Mouse (Mus musculus): ENCODE measurements around the gene Rab40c.
A peak's percentile ranks its signal among the peaks of the same experiment; 100 is the strongest.
"Not testable (repeated sequence)": the region's sequence is repeated elsewhere in the genome, so short reads cannot be mapped to it uniquely, and the experiment has no call there.

The Rab40c gene

DNA sequence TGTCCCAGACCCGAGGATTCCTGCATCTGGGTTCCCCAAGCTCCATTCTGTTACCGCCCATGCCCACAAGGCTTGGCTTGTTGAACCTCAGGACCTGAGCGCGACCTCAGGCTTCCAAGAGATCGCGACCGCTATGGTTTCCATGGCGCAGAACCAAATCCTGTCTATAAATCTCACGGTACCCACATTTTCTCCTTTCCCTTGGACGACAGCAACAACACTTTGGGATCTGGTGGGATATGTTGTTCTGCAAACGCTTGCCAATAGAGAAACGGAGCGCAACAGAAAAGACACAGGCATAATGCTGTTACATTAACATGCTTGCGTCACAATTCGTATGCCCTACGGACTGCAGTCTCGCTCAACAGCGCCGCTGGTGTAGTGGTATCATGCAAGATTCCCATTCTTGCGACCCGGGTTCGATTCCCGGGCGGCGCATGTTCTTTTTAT lies 44.8 kb downstream of the Rab40c start, which contains the start of gene Mettl26:
Mettl26 (plus strand) TSS at position 354 of the 450 bp plus-strand sequence.
- peak; percentile 92 to 96 for DNase-seq (ENCODE audit: low spot score in 2 of 2)

DNA sequence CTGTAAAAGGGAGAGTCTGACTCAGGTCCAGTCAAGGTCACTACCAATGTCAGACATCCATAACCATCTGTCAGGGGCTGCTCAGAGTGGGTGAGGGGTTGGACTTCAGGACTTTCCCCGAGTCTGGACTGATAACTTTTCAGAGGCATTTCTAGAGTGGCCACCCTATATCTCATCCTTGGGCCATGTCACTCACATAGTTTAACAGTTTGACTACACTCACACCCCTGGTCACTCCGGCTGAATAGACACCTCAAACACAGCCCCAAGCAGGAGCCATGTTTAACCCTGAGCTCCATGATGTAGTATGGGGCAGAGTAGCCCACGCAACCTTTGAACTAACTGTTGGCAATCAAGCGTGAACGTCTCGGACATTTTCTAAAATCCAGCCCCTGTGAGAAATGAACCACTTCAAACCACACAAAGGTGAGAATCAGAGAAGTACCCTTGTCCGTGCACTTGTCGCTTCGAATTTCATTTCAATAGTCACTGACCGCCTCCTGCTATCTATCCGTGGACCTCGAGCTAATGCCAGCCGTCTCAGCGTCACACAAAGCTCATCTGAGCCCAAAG lies 45.3 kb downstream of the Rab40c start:
- DNase-seq (ENCODE audit: low spot score in 2 of 2), result no peak

DNA sequence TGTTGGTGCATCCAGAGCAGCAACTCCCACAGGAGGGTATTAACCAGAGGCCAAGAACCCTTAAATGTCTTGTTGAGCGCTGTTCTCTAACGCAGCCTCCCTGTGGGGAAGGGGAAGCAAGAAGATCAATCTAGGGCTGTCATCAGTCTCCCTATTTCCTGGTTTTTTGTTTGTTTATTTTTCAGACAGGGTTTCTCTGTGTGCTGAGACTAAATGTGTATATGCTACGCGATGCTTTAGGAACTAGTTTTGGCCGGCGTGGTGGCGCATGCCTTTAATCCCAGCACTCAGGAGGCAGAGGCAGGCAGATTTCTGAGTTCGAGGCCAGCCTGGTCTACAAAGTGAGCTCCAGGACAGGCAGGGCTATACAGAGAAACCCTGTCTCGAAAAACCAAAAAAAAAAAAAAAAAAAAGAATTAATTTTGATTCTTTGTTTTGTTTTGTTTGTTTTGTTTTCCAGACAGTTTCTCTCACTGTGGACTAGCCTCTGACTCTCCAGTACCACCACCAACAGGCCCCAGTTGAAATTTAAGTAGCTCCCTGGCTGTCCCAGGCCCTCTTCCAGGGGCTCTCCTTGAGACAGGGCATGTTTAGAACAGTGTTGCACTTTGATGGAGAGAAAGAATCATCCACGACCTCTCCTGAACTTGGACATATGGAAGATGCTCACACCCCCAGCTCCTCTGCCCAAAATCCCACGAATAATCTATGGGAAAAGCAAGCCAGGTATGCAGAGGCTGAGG lies 46.0 kb downstream of the Rab40c start:
- DNase-seq (ENCODE audit: low spot score in 2 of 2), result no peak

DNA sequence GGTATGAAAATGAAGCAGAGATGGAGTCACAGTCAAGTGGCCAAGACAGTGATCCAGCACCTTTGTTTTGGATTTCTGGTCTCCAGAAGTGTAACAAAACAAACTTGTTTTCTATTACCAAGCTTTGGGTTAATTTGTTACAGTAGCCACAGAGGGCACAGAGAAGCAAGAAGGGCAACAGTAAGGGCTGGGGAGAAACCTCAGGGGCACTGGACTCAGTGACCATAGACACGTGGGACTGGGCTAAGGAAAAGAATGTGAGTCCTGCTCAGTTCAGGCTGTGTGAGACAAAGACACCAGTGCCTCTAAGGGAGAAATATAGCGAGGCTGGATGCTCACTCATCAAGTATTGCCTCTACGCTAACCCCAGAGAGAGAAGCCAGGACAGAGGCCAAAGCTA lies 46.9 kb downstream of the Rab40c start:
- DNase-seq (ENCODE audit: low spot score in 2 of 2), result no peak

DNA sequence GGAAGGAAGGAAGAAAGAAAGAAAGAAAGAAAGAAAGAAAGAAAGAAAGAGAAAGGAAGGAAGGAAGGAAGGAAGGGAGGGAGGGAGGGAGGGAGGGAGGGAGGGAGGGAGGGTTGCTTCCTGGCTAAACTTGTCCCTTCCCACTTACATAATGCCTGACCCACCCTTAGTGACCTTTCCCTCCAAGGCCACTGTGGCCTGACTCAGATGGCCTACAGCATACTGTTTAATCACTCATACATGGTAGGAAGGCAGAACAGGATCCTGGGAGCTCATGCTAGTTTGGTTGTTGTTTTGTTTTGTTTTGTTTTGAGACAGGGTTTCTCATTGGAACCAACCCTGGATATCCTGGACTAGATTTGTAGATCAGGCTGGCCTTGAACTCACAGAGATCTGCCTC lies 48.0 kb downstream of the Rab40c start:
- not testable (repeated sequence) for DNase-seq (ENCODE audit: low spot score in 2 of 2)

DNA sequence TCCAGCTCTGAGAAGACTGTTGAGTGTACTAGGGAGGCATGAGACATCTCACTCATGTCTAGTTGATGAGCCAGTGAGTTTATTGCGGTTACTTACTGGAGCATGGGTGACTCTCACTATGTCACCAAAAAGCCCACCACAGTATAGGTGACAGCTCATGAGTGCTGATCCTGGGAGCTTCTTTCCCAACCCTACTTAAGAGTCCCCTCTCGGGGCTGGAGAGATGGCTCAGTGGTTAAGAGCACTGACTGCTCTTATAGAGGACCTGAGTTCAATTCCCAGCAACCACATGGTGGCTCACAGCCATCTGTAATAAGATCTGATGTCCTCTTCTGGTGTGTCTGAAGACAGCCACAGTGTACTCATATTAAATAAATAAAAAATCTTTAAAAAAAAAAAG lies 49.6 kb downstream of the Rab40c start:
- DNase-seq (ENCODE audit: low spot score in 2 of 2), result no peak

DNA sequence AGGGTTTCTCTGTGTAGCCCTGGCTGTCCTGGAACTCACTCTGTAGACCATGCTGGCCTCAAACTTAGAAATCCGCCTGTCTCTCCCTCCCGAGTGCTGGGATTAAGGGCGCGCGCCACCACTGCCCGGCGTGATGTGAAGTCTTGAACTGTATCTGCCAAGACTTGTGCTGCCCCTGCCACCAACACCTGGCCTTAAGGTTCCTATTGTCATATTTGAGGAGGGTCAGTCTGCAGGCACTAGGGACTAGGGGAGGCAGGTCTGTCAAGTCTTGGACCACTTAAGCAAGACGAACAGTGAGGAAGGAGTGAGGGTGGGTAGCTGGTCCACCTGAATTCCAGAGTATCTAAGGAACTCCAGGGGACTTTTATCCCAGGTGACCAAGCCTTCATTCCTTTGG lies 50.0 kb downstream of the Rab40c start:
- no peak for DNase-seq (ENCODE audit: low spot score in 2 of 2)

DNA sequence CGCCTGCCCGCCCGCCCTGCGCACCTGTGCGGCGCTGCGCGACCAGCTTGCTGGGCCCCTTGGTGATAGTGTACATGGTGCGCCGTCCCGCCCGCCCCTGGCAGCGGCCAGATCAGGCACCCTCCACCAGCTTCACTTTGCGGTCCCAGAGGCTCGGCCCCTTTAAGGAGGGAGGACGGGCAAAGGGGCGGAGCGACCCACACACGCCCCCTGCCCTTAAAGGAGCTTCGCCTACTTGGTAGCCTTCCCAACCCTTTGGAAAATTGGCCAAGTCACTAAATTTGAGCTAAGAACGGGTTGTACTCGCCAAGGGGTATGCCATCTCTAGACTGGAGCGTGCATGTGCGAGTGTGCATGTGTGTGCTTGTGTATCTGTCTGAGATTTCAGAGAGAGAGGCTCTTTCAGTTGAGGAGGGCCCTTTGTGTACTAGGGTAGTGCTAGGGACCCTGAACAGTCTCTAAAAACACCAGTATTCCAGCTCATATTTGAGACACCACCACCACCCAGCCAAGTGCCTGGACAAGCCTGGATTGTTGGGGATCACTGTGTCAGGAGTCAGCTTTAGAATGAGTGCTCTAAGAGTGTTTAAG lies 50.8 kb downstream of the Rab40c start, which contains the start of gene Mcrip2:
Mcrip2 (minus strand) TSS at position 164 of the 591 bp plus-strand sequence.
- DNase-seq (ENCODE audit: low spot score in 2 of 2), result peak; percentile 60 to 61

DNA sequence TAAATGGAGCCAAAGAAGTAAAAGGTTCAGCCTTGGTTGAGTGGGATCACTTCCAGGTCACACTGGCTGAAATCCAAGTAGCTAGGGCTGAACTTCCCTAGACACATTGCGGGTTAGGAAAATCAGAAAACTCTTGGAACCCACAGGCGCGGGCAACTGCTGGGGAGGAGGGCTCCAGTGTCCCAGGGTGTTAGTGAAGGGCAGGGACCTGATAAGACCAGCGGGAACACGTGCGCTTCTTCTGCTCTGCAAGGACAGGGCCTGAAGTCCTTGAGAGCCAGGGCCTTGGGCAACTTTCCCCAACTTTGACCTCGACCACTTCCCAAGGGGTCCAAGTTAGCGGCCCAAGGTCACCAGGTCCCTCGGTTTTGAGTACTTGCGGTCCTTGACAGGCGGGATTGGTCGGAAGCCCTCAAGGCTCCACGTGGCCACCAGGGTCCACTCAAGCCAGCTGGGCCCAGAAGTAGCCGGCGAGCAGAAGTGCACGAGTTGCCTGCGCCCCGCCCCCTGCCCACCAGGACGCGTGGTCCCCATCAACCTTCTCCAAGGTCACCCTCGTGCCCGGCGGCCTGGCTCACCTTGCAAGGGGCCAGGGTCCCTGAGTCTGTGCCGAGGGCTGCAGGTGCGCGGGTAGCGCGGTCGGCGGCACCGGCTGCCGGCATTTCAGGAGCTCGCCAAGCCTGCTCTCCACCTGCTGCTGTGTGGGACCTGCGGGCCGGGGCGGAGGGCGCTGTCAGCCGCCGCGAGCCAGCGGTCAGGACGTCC lies 51.5 kb downstream of the Rab40c start:
- peak in 1 of 2 experiments; percentile 34 for DNase-seq (ENCODE audit: low spot score in 2 of 2)

DNA sequence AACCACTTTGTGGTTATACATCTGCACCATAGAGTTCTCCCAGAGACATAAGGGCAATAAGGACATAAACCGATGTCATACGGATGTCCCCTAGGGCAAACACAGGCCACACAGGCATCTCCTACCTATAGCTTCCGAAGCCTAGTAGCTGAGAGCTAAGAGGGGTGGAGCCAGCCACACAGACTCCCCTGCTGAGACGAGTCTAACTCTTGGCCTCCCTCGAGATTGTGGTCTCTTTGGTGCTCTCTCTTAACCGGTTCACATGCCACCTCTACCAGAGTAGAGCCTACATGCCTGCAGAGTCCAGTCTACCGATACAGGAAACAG lies 52.1 kb downstream of the Rab40c start:
- DNase-seq (ENCODE audit: low spot score in 2 of 2), result peak in 1 of 2 experiments; percentile 33

DNA sequence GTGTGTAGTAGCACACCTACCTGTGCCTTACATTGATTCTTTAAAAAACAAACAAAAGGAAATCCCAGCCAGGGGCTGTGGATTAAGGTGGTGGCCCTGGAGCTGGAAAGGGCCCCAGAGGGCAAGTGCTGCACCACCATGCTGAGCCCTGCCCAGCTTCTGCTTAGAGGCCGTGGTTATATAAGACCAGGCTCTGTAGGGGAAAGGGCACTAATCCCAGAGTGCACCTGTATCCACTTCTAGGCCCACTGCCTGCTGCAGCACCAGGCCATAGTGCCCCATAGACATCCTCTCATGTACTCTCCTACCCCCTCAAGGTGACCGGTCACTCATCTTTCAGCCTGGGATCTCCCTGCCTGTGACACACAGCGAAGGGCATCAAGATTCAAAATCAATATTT lies 53.4 kb downstream of the Rab40c start:
- no peak for DNase-seq (ENCODE audit: low spot score in 2 of 2)

DNA sequence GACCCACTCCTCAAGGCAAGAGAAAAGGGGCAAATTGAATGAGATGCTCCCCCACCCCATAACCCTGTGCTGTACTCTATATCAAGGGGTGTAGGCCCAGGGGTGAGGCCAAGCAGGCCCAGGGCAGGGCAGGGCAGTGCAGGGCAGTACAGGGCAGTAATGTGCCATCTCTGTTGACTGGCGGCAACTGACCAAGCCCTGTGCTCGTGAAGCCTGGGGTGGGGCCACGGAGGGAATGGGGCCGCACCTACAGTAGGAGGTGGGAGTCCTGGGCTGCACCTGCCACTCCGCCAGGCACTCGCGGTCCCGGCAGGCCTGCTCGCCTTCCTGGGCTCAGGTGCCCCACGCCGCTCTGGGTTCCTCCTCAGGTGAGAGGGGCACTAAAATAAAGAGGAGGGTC lies 54.2 kb downstream of the Rab40c start:
- no peak for DNase-seq (ENCODE audit: low spot score in 2 of 2)

DNA sequence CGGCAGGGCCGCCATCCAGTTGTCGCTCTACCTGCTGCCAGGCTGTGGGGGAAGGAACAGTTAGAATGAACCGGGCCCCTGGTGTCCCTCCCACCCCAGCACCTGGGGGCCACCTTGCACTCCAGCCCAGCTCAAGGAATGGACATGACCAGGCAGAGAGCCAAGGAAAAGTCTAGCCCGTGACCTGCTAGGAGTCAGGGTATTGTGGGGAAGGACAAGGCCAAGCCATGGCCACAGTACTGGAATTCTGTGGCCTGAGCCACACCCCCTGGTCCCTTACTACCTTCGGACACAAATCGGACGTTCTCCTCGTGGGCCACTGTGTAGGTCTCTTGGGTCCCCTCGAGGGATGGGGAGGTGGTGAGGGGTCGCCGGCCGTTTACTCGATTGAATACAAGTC lies 55.2 kb downstream of the Rab40c start:
- no peak for DNase-seq (ENCODE audit: low spot score in 2 of 2)

DNA sequence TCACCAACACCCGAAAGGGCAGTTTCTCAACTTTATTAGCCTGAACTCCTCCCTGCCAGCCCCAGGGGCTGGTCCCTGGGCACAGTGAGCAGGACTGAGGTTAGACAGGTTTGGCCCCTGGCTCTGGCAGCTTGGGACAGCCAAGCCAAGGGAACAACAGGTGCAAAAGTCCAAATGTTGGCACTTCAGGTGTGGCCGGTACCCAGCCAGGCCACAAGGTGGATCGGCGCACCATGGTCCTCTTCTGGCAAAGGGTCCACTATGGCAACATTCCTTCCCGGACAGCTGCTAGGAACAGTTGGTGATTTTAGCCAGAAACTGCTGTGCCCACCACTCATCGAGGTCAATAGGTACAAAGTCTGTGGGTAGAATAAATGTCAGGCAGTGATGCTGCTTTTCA lies 55.8 kb downstream of the Rab40c start:
- no peak for DNase-seq (ENCODE audit: low spot score in 2 of 2)

DNA sequence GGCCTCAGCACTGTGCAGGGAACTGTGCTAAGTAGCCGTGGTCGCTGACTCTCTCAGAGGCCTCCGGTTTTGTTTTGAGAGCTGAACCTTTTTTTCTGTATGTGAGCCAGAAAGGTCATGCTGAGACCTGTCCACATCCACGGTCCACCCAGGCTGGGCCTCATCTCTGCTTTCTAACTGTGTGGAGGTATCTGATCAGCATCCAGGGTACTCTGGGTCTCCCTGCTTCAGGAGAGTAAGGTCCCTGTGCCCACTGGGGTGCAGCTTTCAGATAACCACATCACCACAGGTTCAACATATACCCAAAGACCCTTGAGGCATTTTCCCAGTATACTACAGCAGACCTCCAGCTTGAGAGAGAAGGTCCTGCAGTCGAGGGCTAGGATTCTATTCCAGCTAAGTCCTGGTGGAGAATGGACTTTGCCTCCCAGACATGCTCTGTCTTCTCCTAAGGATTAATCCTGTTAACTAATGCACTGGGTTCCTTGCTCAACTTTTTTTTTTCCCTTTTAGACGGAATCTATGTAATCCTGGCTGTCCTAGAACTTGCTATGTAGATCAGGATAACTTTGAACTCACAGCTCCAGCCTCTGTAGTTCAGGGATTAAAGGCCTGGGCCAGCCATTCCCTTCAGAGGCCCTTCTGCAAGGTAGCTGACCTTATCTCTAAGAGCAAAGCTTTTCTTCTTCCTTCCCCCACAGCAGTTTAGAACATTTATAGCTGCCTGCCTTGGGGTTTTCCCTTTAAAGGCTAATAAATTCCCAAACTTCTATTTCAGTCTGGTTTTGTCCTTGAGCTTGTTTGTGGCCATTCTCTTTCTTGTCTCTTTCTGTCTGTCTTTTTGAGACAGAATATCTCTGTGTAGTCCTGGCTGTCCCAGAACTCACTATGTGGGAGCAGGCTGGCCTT lies 57.6 kb downstream of the Rab40c start:
- no peak for DNase-seq (ENCODE audit: low spot score in 2 of 2)

DNA sequence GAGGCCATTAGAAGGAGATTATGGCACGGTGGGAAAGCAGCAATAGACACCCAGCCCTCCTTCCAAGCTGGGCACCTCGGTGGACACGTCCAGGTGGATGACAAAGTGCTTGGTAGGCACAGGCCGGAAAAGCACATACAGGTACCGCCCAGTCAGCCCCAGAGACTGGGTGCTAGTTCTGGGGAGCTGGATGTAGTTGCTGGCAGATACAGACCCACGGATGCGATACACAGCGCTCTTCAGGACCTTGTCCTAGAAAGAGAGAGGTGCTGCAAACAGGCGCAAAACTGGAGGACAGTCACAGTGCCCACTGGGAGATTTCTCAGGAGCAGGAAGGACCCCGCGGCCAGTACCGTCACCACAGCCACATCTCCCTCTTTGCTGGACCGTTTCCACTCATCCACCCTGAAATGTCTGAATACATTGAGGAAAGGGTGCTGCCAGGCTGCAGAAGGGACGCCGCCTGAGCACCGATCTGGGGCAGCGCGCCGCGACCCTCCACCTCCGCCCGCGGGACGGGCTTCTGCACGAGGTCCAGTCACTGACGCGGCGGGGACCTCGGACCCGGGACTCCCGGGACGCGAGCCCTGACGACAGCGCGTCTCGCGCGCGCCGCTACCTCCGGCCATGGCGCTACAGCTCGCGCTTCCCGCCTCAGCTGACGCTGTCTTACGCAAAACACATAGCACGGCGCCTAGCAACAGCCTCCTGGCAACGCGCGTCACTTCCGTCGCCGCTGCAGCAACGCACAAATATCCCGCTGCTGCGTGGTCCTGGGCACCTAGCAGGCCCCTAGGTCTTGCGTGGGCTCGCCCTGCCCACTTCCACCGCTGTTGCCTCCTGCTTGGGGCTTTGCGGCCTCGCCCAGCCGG lies 58.5 kb downstream of the Rab40c start, which contains the start of gene Wdr90:
Wdr90 (minus strand) TSS at position 670 of the 872 bp plus-strand sequence.
- DNase-seq (ENCODE audit: low spot score in 2 of 2), result peak; percentile 81

DNA sequence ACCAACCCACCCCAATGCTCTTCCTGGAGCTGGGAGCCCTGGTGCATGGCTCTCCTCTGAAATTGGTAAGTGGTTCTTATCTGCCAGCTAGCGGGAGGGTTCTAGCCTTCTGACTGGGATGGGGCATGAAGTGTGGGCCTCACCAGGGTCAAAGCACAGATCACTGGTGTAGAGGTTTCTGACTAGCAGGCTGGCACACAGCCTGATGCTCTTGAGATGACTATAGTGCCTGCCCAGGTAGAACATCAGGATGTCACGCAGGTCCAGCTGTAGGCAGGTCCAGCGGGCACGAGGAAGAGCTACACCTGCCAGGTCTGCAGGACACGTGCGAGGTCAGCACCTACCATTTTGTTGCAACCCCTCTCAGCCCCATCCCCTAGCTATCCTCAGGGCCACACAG lies 59.3 kb downstream of the Rab40c start:
- DNase-seq (ENCODE audit: low spot score in 2 of 2), result no peak

DNA sequence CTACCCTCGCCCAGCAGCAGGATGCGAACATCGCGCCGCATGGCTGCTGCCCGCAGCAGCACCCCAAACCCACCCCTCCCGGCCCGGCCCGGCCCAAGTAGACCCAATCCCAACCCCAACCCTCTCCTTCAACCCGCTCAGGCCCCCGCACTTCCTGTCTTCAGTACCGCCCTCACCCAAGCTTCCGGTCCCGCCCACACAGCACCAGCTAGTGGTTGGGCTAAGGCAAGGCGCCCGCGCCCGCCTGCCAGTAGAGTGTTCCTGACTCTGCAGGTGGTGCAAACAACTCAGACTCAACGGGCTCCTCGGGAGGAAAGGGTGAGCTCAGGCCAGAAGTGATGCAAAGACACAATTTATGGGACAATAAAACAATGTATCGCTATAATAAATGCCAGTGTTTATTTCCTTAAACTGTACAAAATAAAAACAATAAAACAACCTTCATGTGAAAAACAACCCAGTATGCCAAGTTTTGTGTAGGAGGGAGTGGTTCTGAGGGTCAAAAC lies 75.1 kb downstream of the Rab40c start, which contains the start of gene Rhot2:
Rhot2 (minus strand) TSS at position 456 of the 506 bp plus-strand sequence.
- DNase-seq (ENCODE audit: low spot score in 2 of 2), result peak; percentile 96

DNA sequence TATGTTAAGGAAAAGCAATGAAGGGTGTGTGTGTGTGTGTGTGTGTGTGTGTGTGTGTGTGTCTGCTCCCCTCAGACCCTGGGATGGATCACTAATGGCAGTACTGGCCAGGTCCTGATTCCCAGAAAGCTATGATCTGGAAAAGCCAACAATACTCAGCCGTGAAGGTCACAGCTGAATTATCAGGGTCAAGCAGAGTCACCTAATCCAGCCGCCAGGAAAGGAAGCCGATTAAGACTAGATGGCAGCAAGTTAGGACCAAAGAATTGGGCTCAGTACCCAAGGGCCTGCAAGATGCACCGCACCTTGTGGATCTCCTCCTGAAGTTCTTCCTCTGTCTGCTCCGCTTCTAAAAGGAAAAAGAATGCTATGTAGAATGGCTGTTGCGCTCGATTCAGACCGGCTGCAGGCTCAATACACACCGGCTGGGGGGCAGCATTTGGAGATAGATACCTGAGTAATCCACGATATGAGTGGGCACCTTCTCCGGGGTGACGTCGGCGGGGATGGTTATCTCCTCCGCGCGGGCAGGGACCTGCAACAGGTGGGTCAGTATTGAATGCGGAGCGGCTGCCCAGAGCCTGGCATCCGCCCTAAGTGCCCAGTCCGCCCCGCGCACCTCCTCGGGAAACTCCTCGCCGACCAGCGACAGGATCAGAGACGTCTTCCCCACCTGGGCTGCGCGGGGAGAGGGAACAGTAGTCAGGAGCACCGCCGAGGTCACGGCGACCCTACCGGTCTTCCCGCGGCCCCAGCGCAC lies 75.7 kb downstream of the Rab40c start:
- no peak for DNase-seq (ENCODE audit: low spot score in 2 of 2)

Measured in thymus, postnatal 10 days (tissue).